Mouse (Mus musculus): ENCODE data around the gene Emilin1. TPM values are rescaled to one million over a fixed set of nuclear protein-coding genes. Genes with fewer than 3 reads are reported as not detected.
"Not testable (repeated sequence)": the region's sequence is repeated elsewhere in the genome, so short reads cannot be mapped to it uniquely, and the experiment has no call there.

Emilin1 gene
- polyA plus RNA-seq, 1 experiment from 2014 or later: 95.1 TPM

- ATAC-seq (replicated peaks; ENCODE audit: low FRiP score) (no peak), DNase-seq (ENCODE audit: low spot score) (no peak)
- no peak overlapping the region for H3K27ac ChIP-seq (ENCODE audit: low read depth, low read length)
- H3K36me3 ChIP-seq (ENCODE audit: control insufficient read depth, insufficient read depth, low read length): peaks cover 52% of the 10 kb centered on the region
- no peaks in the 10 kb centered on the region for H3K9me3 ChIP-seq (ENCODE audit: control insufficient read depth, low read length)
- peaks cover 5% of the 10 kb centered on the region for H3K4me1 ChIP-seq (replicated peaks; ENCODE audit: control insufficient read depth, insufficient read depth, low read length)
- H3K4me2 ChIP-seq: no peak overlapping the region
- H3K9ac ChIP-seq (ENCODE audit: low read depth, low read length): no peak overlapping the region
- 91% methylated on average over 9 of the region's 9 CpGs for WGBS
- no peaks in the 10 kb centered on the region for H3K27me3 ChIP-seq (replicated peaks; ENCODE audit: control insufficient read depth, insufficient read depth, low read length)
- H3K4me3 ChIP-seq (ENCODE audit: low read depth, low read length): no peak overlapping the region
Observed at GRCm38 (mm10) chr5:30872574-30872973, 40.6 kb upstream of the Emilin1 start.

GRCm38 (mm10) chr5:30874365-30874764 is 38.8 kb upstream of the Emilin1 start:
- DNase-seq (ENCODE audit: low spot score): no peak
- Histone ChIP-seq H3K4me2 (no peak overlapping the region), H3K9ac (ENCODE audit: low read depth, low read length) (no peak overlapping the region), H3K4me3 (ENCODE audit: low read depth, low read length) (no peak overlapping the region), H3K27me3 (replicated peaks; ENCODE audit: control insufficient read depth, insufficient read depth, low read length) (no peaks in the 10 kb centered on the region), H3K36me3 (ENCODE audit: control insufficient read depth, insufficient read depth, low read length) (peaks cover 54% of the 10 kb centered on the region), H3K4me1 (replicated peaks; ENCODE audit: control insufficient read depth, insufficient read depth, low read length) (peaks cover 5% of the 10 kb centered on the region), H3K9me3 (ENCODE audit: control insufficient read depth, low read length) (no peaks in the 10 kb centered on the region), H3K27ac (ENCODE audit: low read depth, low read length) (no peak overlapping the region)
- ATAC-seq (replicated peaks; ENCODE audit: low FRiP score): no peak
- 90% methylated on average over 7 of the region's 7 CpGs for WGBS

GRCm38 (mm10) chr5:30878616-30879015 is 34.6 kb upstream of the Emilin1 start:
- H3K36me3 ChIP-seq (ENCODE audit: control insufficient read depth, insufficient read depth, low read length): peaks cover 36% of the 10 kb centered on the region
- ATAC-seq (replicated peaks; ENCODE audit: low FRiP score) (no peak), DNase-seq (ENCODE audit: low spot score) (no peak)
- H3K4me1 ChIP-seq (replicated peaks; ENCODE audit: control insufficient read depth, insufficient read depth, low read length): no peaks in the 10 kb centered on the region
- WGBS: 62% methylated on average over 6 of the region's 6 CpGs
- H3K27me3 ChIP-seq (replicated peaks; ENCODE audit: control insufficient read depth, insufficient read depth, low read length): no peaks in the 10 kb centered on the region
- H3K9ac ChIP-seq (ENCODE audit: low read depth, low read length): no peak overlapping the region
- no peaks in the 10 kb centered on the region for H3K9me3 ChIP-seq (ENCODE audit: control insufficient read depth, low read length)
- H3K27ac ChIP-seq (ENCODE audit: low read depth, low read length): no peak overlapping the region
- H3K4me2 ChIP-seq: no peak overlapping the region
- H3K4me3 ChIP-seq (ENCODE audit: low read depth, low read length): no peak overlapping the region

- Histone ChIP-seq H3K36me3 (ENCODE audit: control insufficient read depth, insufficient read depth, low read length) (peaks cover 28% of the 10 kb centered on the region), H3K9me3 (ENCODE audit: control insufficient read depth, low read length) (no peaks in the 10 kb centered on the region), H3K27me3 (replicated peaks; ENCODE audit: control insufficient read depth, insufficient read depth, low read length) (no peaks in the 10 kb centered on the region), H3K27ac (ENCODE audit: low read depth, low read length) (no peak overlapping the region), H3K4me3 (ENCODE audit: low read depth, low read length) (no peak overlapping the region), H3K4me1 (replicated peaks; ENCODE audit: control insufficient read depth, insufficient read depth, low read length) (no peaks in the 10 kb centered on the region), H3K9ac (ENCODE audit: low read depth, low read length) (no peak overlapping the region), H3K4me2 (no peak overlapping the region)
- no peak for DNase-seq (ENCODE audit: low spot score)
- ATAC-seq (replicated peaks; ENCODE audit: low FRiP score): no peak
- WGBS: 78% methylated on average over 5 of the region's 5 CpGs
Observed at GRCm38 (mm10) chr5:30879347-30879943, 33.8 kb upstream of the Emilin1 start.

GRCm38 (mm10) chr5:30881839-30882238 is 31.4 kb upstream of the Emilin1 start:
- 86% methylated on average over 4 of the region's 4 CpGs for WGBS
- ATAC-seq (replicated peaks; ENCODE audit: low FRiP score): not testable (repeated sequence)

GRCm38 (mm10) chr5:30886209-30886608 is 27.0 kb upstream of the Emilin1 start:
- DNase-seq (ENCODE audit: low spot score): no peak
- Histone ChIP-seq H3K4me2 (peak overlapping the region; percentile 90), H3K4me1 (replicated peaks; ENCODE audit: control insufficient read depth, insufficient read depth, low read length) (peaks cover 17% of the 10 kb centered on the region), H3K27ac (ENCODE audit: low read depth, low read length) (no peak overlapping the region), H3K4me3 (ENCODE audit: low read depth, low read length) (no peak overlapping the region), H3K27me3 (replicated peaks; ENCODE audit: control insufficient read depth, insufficient read depth, low read length) (no peaks in the 10 kb centered on the region), H3K9ac (ENCODE audit: low read depth, low read length) (no peak overlapping the region), H3K36me3 (ENCODE audit: control insufficient read depth, insufficient read depth, low read length) (peaks cover under 1% of the 10 kb centered on the region), H3K9me3 (ENCODE audit: control insufficient read depth, low read length) (no peaks in the 10 kb centered on the region)
- WGBS: 56% methylated on average over 4 of the region's 4 CpGs
- no peak for ATAC-seq (replicated peaks; ENCODE audit: low FRiP score)

More at GRCm38 (mm10) chr5:30881839-30882238, 31.4 kb upstream of the Emilin1 start:
- not testable (repeated sequence) for H3K9me3 ChIP-seq (ENCODE audit: control insufficient read depth, low read length); H3K4me2 ChIP-seq; DNase-seq (ENCODE audit: low spot score); H3K36me3 ChIP-seq (ENCODE audit: control insufficient read depth, insufficient read depth, low read length); H3K27ac ChIP-seq (ENCODE audit: low read depth, low read length); H3K27me3 ChIP-seq (replicated peaks; ENCODE audit: control insufficient read depth, insufficient read depth, low read length); H3K4me3 ChIP-seq (ENCODE audit: low read depth, low read length); H3K4me1 ChIP-seq (replicated peaks; ENCODE audit: control insufficient read depth, insufficient read depth, low read length); H3K9ac ChIP-seq (ENCODE audit: low read depth, low read length)

GRCm38 (mm10) chr5:30886731-30887130 is 26.5 kb upstream of the Emilin1 start:
- H3K9ac ChIP-seq (ENCODE audit: low read depth, low read length): peak overlapping the region; percentile 81
- H3K4me3 ChIP-seq (ENCODE audit: low read depth, low read length): peak overlapping the region; percentile 73
- ATAC-seq (replicated peaks; ENCODE audit: low FRiP score): no peak
- peaks cover 5% of the 10 kb centered on the region for H3K36me3 ChIP-seq (ENCODE audit: control insufficient read depth, insufficient read depth, low read length)
- peak overlapping the region; percentile 90 for H3K4me2 ChIP-seq
- peaks cover 17% of the 10 kb centered on the region for H3K4me1 ChIP-seq (replicated peaks; ENCODE audit: control insufficient read depth, insufficient read depth, low read length)
- DNase-seq (ENCODE audit: low spot score): no peak
- H3K9me3 ChIP-seq (ENCODE audit: control insufficient read depth, low read length): no peaks in the 10 kb centered on the region
- no peaks in the 10 kb centered on the region for H3K27me3 ChIP-seq (replicated peaks; ENCODE audit: control insufficient read depth, insufficient read depth, low read length)
- WGBS: 39% methylated on average over 5 of the region's 5 CpGs
- H3K27ac ChIP-seq (ENCODE audit: low read depth, low read length): peak overlapping the region; percentile 95

GRCm38 (mm10) chr5:30887331-30887761 is 25.9 kb upstream of the Emilin1 start:
- peak; percentile 74 for ATAC-seq (replicated peaks; ENCODE audit: low FRiP score)
- Histone ChIP-seq H3K9me3 (ENCODE audit: control insufficient read depth, low read length) (no peaks in the 10 kb centered on the region), H3K4me3 (ENCODE audit: low read depth, low read length) (peak overlapping the region; percentile 73), H3K27me3 (replicated peaks; ENCODE audit: control insufficient read depth, insufficient read depth, low read length) (no peaks in the 10 kb centered on the region), H3K9ac (ENCODE audit: low read depth, low read length) (peak overlapping the region; percentile 81), H3K4me1 (replicated peaks; ENCODE audit: control insufficient read depth, insufficient read depth, low read length) (peaks cover 17% of the 10 kb centered on the region), H3K4me2 (peak overlapping the region; percentile 90), H3K27ac (ENCODE audit: low read depth, low read length) (peak overlapping the region; percentile 95), H3K36me3 (ENCODE audit: control insufficient read depth, insufficient read depth, low read length) (peaks cover 12% of the 10 kb centered on the region)
- WGBS: 1% methylated on average over 19 of the region's 19 CpGs
- peak; percentile 86 for DNase-seq (ENCODE audit: low spot score)

GRCm38 (mm10) chr5:30887858-30888336 is 25.3 kb upstream of the Emilin1 start:
- under 1% methylated on average over 28 of the region's 28 CpGs for WGBS
- peak; percentile 97 for DNase-seq (ENCODE audit: low spot score)
- peak overlapping the region; percentile 73 for H3K4me3 ChIP-seq (ENCODE audit: low read depth, low read length)
- H3K9ac ChIP-seq (ENCODE audit: low read depth, low read length): peak overlapping the region; percentile 85
- H3K4me1 ChIP-seq (replicated peaks; ENCODE audit: control insufficient read depth, insufficient read depth, low read length): peaks cover 17% of the 10 kb centered on the region
- no peaks in the 10 kb centered on the region for H3K27me3 ChIP-seq (replicated peaks; ENCODE audit: control insufficient read depth, insufficient read depth, low read length)
- H3K27ac ChIP-seq (ENCODE audit: low read depth, low read length): peak overlapping the region; percentile 95
- H3K4me2 ChIP-seq: peak overlapping the region; percentile 90
- H3K36me3 ChIP-seq (ENCODE audit: control insufficient read depth, insufficient read depth, low read length): peaks cover 17% of the 10 kb centered on the region
- peak; percentile 85 for ATAC-seq (replicated peaks; ENCODE audit: low FRiP score)
- H3K9me3 ChIP-seq (ENCODE audit: control insufficient read depth, low read length): no peaks in the 10 kb centered on the region
